Mouse (Mus musculus): ENCODE results near the gene C2cd2l. TPM values are rescaled to one million over a fixed set of nuclear protein-coding genes. Genes with fewer than 3 reads are reported as not detected.
"Not testable (repeated sequence)": the region's sequence is repeated elsewhere in the genome, so short reads cannot be mapped to it uniquely, and the experiment has no call there.

Gene C2cd2l
- polyA plus RNA-seq, 3 experiments from 2014 or later, result 1.7 to 3.1 (median 2.8) TPM

DNA sequence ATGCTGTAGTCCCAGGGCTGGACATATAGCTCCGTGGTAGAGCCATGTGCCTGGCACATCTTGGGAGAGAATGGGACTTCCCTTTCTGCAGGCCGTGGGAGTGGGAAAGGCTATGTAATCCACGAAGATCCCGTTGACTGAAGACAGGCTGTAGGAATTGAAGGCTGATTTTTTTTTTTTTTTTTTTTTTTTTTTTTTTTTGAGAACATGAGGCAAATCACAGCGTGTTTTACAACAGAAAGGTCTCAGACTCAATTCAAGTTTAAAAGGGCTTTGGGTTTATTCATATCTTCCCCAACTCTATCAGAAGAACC lies 16.0 kb upstream of the C2cd2l start:
- no peak for ATAC-seq

DNA sequence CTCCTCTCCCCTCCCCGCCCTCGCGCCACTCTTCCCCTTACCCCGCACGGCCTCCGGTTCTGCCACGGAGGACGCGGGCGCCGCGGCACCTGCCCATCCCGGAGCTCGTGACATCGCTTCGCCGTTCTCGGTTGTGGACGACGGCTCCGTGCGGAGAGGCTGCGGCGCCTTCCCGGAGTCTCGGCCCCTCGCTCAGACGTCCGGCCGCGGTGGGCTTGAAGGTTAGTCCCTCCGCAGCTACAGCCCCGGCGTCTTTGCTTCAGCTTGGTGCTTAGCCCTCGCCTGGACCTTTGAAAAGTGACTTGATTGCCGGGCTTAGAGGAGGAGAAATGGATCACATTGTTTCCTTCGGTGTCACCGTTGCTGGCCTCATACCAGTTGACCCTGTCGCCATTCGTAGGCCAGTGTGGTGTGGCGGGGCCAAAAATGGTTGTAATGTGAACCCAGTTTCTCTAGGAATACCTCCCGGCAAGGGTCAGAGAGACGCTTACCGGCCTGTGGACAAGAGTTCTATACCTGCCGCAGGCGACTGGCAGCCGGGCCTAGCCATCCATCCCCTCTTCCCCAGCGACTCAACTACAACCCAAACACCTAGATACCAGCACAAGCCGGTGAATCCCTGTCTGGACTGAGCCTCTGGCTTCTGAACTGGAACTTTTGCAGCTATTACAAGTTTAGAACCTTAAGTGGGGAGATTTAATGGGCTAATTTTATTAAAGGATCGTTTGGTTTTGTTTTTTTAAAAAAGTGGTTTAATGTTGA lies 15.4 kb upstream of the C2cd2l start:
- no peak for ATAC-seq

DNA sequence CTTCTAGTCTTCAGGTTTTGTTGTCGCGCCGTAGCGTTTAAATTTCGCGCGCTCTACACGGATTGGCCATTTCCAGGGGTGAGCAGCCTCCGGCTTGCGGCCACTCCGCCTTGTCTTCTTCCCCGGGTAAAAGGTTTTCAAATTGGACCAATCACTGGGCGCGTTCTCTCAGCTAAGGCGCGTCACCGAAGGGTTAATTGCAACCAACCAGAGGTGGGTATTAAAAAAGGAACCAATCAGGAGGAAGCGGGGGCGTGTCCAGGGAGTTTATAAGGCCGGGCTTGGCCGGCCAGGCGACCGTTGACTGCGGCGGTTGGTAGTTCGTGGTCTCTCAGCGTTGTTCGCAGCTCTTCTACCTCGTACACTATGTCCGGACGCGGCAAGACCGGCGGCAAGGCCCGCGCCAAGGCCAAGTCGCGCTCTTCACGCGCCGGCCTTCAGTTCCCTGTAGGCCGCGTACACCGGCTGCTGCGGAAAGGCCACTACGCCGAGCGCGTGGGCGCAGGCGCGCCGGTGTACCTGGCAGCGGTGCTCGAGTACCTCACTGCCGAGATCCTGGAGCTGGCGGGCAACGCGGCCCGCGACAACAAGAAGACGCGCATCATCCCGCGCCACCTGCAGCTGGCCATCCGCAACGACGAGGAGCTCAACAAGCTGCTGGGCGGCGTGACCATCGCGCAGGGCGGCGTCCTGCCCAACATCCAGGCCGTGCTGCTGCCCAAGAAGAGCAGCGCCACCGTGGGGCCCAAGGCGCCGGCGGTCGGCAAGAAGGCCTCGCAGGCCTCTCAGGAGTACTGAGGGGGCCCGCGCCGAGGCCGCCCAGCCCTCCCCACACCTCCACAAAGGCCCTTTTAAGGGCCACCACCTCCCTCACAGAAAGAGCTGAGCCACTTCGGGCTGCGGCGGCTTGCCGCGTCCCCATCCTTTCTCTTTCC lies 14.6 kb upstream of the C2cd2l start, which contains the start of gene H2afx:
Gene H2afx (plus strand): TSS at position 299 of the 935 bp plus-strand sequence.
- peak; percentile 98 for ATAC-seq

DNA sequence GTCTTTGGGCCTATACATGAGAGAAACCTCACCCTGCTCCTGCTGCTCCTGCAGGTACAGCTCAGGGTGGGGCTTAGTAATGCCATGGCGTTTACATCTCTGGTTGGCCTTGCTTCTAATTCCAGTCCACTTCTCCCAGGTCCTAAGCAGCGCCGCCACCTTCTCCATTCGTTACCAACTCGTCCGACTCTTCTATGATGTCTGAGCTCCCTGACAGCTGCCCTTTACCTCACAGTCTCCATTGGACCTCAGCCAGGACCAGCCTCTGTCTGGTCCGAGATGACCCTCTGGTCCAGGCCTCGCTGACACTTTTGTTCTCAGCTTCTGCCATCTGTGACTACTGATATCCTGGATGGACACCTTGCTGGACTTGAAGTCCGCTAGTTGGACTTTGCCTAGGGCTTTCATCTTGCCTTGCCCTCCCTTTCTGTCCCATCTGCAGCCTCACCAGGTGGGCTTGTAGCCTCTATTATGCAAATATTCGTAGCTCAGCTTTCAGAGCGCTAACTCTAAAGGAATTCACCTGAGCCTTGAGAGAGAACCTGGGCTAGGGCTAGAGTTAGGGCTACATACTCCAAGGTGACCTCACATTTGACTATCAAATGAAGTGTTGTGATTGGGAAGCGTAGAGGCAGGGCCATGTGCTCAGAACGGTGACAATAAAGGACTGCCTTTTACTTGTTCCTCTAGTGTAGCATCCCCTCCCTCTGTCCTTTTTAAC lies 13.0 kb upstream of the C2cd2l start:
- no peak for ATAC-seq

DNA sequence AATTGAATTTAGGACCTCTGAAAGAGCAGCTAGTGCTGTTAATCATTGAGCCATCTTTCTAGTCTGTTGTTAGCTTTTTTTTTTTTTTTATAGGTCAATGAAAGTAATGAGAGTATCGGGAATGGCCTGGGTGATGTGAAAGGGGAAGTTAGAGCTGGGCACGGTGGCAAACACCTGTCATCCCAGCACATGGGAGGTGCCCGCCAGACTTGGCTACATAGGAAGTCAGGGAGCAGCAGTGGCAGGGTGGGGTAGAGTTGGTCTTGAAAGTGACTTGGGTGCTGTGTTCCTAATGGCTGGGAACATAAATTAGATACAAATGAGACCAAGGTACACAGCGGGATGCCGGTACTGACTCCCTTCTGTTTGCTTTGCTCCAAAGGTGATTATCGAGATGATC lies 10.7 kb upstream of the C2cd2l start:
- ATAC-seq, result no peak

DNA sequence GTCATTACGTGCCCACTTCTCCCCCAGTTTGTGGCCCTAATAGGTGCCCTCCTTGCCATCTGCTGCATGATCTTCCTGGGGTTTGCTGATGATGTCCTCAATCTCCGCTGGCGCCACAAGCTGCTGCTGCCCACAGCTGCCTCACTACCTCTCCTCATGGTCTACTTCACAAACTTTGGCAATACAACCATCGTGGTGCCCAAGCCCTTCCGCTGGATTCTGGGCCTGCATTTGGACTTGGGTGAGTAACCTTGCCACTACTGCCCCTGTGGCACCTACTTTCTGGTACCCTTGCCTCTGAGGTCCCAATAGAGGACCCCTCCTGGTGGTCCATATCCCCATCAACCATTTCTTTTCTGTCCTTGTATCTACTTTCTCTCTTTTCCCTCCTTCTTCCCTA lies 7.8 kb upstream of the C2cd2l start:
- no peak for ATAC-seq

DNA sequence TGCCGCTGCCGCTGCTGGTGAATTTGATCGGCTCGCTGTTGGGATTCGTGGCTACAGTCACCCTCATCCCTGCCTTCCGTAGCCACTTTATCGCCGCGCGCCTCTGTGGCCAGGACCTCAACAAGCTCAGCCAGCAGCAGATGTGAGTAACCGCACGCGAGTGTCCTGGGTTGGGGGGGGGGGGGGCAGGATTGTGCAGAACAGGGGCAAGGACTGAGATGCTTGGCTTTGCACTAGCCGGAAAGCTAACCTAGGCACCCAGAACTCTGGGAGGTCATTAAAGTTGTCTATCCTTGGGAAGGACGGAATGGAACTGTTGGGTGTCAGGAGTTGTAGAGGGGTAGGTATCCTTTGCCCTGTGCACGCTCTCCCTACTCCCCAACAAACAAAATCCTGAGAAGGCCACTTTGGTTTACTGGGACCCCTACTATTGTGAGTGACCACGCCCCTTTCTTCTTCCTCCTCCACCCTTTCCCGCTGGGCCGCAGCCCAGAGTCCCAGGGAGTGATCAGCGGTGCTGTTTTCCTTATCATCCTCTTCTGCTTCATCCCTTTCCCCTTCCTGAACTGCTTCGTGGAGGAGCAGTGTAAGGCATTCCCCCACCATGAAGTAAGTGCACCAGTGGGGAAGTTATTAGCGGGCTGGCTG lies 7.1 kb upstream of the C2cd2l start:
- no peak for ATAC-seq

DNA sequence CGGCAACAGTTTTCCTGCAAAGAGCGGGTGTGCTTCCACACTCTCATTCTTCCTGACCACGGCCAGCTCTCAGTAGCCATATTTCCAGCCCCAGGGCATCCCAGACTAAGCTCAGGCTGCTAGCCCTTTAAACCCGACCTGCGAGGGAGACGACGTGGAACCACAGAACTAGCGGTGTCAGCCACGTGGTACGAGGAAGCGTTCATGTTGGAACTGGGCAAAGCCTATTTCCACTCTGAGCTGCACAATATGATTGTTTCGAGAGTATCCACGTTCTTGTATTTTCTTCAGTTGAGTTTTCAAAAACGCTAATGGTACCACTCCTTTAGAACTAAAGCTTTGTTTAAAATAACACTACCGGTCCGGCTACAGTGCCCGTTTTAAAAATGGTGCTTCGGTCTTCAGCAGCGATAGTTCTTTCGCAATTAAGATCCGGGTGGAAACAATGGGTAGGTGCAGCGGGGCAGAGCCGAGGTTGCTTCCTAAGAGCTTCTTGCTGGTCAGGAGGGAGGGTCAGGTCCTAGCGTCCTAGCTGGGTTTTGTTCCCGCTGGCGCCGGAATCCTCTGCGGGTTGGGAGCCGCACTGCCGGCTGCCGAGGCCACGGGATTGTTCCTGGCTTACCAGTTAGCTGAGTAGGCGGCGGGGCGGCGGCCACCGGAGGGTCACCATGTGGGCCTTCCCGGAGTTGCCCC lies 6.4 kb upstream of the C2cd2l start:
- ATAC-seq, result peak; percentile 96

DNA sequence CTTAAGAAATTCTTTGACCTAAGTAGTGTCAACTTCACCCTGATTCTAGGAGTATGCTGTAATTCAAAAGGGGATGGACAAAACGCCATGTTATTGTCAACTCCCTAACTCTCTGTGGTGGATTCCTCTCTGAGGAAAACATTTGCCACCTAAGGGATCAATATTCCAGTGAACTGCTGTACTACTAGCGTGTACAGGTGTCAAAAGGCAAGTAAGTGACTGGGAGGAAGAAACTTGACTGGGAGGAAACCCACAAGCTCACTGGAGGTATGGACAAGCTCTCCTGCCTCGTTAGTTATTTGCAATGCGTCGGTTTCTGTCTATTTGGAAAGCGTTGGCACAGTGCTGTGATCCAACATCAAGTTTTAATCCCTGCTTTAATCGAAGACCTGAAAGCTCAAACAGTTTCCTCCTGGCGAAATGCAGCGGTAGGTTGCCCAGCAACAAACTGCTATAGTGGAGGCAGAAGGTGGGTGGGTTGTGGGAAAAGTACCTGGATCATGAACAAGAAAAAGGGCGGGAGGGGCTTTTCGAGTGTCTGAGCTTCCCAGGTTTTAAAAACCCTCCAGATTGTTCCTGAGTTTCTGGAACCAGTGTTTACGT lies 5.8 kb upstream of the C2cd2l start, which contains the start of gene Dpagt1:
Gene Dpagt1 (plus strand): TSS at position 252 of the 603 bp plus-strand sequence.
- ATAC-seq, result no peak

DNA sequence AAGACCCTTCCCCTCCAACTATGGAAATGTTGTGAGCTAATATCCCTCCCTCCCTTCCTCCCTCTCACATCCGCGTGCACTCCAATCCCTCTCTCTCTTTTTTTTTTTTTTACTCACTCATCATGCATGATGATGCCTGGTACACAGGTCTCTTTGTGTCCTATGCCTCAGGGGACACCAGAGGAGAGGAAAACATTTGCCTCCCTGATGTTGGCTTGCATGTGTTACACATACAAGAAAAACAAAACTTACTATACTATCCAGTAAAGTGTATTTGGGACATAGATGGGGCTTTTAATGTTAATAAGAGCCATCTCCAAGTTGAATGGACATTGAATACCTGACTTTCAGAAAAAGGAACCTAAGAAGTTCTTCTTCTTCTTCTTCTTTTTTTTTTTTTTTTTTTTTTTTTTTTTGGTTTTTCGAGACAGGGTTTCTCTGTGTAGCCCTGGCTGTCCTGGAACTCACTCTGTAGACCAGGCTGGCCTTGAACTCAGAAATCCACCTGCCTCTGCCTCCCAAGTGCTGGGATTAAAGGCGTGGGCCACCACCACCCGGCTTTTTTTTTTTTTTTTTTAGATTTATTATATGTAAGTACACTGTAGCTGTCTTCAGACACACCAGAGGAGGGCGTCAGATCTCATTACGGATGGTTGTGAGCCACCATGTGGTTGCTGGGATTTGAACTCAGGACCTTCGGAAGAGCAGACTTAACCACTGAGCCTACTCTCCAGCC lies 5.1 kb upstream of the C2cd2l start:
- not testable (repeated sequence) for ATAC-seq

DNA sequence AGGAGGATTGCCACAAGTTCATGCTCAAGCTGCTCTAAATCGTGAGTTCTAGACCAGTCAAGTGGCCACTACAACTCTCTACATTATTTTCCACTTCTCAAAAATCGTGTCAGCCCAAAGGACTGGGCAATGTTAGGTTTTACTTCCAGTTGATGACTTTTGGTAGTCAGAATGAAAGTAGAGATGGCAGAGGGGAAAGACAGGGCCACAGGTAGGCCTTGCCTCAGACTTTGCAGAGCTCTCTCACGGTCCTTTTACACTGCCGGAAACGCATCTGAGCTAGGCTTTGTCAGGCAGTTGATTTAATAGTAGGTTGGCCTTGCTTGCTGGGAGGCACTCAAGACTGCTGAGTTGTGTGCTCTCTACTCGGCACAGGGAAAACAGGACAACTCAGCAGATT lies 4.1 kb upstream of the C2cd2l start:
- ATAC-seq, result no peak

DNA sequence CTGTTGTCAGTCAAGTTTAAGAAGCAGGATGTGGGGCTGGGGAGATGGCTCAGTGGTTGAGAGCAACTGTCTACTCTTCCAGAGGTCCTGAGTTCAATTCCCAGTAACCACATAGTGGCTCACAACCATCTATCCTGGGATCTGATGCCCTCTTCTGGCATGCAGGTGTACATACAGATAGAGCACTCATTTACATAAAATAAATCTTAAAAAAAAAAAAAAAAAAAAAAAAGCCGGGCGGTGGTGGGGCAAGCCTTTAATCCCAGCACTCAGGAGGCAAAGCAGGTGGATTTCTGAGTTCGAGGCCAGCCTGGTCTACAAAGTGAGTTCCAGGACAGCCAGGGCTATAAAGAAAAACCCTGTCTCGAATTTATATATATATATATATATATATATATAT lies 3.6 kb upstream of the C2cd2l start:
- ATAC-seq, result not testable (repeated sequence)

DNA sequence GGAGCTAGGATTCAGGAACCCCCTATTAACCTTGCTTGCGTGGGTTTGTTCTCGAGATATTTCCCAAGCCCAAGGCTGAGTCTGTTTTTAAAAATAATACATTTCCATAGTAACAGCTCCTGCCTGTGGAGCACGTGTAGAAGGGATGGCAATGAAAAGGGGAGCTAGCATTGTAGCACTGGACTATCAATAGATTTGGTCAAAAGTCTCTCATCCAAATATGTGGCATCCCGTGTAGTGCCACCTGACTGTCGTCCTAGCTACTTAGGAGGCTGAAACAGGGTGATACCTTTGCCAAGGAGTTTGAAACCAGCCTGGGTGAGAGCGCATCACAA lies 681 bp upstream of the C2cd2l start:
- ATAC-seq, result no peak

DNA sequence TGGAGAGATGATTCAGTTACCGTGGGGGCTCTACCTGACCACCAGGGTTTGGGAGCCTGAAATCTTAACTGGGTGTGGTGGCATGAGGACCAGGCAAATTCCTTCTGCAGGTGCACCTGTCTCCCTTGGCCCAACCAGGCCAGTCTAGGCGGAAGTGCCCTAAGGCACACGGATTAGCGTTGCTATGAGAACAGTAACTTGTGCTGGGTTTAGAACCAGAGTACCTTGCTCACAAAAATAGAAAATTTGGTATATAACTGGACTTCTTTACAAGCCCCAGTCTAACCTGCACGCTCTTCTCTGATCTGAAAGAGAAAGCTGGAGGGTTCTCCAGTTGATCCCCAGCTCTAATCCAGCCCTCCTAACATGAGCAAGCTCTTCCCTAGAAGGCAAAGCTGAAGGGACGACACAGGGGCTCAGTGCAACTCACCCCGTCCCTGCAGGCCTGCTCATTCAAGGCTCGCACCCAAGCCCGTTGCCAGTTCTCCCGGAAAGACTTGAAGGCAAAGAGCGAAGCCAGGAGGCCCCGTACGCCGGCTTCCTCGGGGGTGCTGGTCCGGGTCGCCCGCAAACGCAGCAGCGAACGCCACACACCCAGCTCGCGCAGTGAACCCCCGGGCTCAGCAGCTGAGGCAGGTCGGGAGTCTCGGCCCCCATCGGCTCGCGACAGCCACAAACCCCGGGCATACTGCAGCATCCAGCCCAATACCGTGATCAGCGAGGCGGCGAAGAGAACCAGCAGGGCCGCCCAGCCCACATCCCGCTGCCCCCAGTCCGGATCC lies 789 bp downstream of the C2cd2l start:
- peak; percentile 17 for ATAC-seq

DNA sequence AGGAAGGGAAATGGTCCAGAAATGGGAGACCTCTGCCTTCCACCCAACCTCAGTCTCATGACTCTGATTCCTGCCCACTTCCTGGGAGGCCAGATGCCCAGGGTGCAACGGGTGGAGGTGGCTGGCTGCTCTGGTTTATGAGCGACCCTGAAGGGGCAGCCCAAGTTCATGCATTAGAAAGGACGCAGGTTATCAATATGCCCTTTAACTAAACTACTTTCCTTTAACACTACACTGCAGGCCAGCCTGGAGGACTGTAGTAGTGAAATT lies 1.3 kb downstream of the C2cd2l start:
- ATAC-seq, result no peak

DNA sequence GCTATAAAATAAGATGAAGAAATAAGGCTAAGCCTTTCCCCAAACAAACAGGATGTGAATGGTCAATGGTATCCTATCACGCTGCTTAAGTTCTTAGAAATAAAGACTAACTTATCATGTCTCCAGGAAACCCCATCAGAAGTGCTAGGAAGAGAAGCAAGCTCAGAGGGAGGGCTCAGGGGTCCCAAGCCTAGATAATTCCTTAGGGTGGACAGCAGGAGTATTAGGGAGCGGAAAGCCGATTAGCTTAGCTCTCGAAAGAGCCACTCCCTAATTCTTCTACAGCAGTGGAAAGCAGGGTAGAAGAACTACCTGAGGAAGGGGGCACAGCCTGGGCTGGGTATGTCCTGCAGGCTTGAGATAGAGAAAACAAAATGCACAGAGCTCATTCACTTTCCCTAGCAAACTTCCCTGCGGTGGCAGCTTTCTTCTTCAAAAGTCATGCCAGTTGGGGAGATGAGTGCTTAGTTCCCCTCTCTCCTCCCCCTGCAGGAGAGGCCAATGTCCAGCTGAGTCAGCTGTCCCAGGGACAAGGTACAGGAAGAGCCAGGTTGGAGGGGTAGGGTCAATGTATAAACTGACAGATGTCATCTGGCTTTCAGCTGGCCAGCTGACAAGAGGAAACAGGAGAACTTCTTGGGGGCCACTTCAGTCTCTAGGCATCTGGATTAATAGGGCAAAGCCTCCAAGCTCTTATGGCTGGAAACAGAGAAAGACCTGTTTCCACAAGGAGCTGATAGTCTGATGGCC lies 1.8 kb downstream of the C2cd2l start:
- ATAC-seq, result no peak

DNA sequence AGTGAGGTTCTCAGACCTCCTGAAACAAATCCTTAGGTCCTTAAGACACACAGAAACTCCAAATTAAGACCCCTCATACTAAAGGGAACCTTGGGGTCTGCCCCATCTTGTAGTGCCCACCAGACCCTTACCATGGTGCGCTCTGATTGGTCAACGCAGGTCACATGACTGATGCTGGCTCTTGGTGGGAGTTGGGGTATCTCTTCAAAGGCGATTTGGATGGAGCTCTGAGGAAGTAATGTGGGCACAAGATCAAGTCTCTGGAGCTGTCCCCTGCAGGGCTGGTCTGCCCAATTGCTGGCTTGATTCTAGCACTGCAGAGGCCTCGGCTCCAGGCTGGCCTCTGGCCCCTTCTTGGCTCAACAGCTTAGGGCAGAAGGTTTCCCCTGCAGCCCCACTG lies 2.6 kb downstream of the C2cd2l start:
- ATAC-seq, result no peak

DNA sequence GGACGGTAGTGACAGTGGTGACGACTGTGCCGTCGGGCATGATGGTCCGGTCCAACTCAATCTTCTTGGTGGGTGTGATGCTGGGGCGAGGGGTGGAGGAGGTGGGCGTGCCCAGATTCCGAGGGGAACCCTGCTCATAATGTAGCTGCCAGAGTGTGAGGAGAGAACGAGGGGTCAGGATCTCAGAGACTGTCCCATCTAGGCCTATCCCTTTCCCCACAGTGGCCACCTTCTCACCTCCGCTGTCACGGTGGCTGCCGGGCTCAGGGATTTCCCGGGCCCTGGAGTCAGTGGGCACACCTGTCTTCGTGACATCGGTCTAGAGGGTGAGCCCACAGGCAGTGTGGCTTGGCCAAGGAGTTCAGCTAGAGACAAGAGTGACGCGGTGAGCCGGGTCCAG lies 5.2 kb downstream of the C2cd2l start:
- no peak for ATAC-seq

DNA sequence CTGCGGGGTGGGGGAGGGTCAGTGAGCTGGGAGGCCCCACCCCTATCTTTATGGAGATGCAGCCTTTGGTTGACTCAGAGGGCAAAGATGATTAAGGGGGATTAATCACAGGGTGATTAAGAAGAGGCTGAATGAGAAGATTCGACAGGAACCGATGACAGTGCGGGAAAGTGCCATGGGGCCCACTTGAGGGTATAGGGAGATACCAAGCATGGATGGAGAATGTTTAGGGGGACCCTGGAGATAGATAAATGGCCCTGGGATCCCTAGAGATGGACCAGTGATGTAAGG lies 5.9 kb downstream of the C2cd2l start:
- no peak for ATAC-seq

Measured in inflammation-experienced regulatory T-cells, adult 6 months (primary cell).